Mouse (Mus musculus) left cerebral cortex, postnatal 10 days (tissue): Measurements from ENCODE around the gene Rslcan18. TPM values are rescaled to one million over a fixed set of nuclear protein-coding genes. Genes with fewer than 3 reads are reported as not detected.

Source experiments
- DNase-seq, 2 experiments: peaks; one replicate each; pipeline ENCODE4 v3.0.0; 2021 to 2022; ENCODE audit warnings: low spot score in 2 of 2, mixed read lengths in 1 of 2; ENCODE audit errors: extremely low spot score in 1 of 2
- intact Hi-C: fragments of 180-260 bp; cut with DNase I; formaldehyde crosslinking; loops from one replicate; pipeline ENCODE4 v1.15.1; 2025
- total RNA-seq, 2 experiments: library from RNA; stranded (reverse); gene quantifications; 2 replicates each; pipeline ENCODE4 v1.2.3; 2021

The Rslcan18 gene
- total RNA-seq, 2 experiments from 2014 or later = not detected

DNA sequence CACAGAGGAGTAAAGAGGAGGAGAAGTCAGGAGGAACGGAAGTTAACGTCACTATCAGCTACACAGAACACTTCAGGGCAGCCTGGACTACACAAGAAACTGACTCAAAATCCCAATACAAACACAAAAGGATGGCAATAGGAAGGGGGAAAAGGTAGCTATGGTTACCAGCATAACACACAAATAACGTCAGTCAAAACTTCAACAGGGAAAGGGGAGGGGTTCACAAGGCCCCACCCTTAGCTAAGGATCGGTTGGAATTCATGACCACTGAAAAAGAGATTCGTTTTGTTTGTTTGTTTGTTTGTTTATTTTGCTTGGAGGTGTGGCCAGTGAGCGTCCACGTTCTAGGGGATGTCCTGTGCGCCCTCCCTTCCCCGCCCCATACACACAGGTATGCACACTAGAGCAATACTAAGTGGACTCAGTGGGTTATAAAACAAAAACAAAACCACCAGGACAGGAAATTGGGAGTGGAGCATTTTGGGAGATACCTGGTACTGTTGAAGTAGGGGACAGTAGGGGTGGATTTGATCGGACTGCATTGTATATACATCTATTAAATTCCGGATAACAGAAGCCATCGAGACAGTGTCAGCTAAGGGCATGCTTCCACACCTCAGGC is 55.8 kb downstream of the Rslcan18 start:
- intact Hi-C loops = no loop called here
- no peak for DNase-seq

Other genes with a start within 250 kb of the Rslcan18 start
- gene Gm10767, start 211.3 kb downstream of the Rslcan18 start, total RNA-seq = 1 to 10 TPM; 2.7 to 3.2 TPM
- 1 to 10 TPM; 5.5 to 6.1 TPM for gene Zfp712, start 55.1 kb downstream of the Rslcan18 start, total RNA-seq
- 1 to 10 TPM; 3.0 TPM for gene Zfp708, start 18.3 kb downstream of the Rslcan18 start, total RNA-seq
- 1 to 10 TPM; 1.2 to 1.7 TPM for gene Gm28557, start 7.7 kb downstream of the Rslcan18 start, total RNA-seq
- 10 to 100 TPM in 1 of 2 experiments, 1 to 10 TPM in 1; 9.2 to 11.4 TPM for gene Zfp759, start 5.4 kb upstream of the Rslcan18 start, total RNA-seq
- gene Rsl1, start 56.9 kb upstream of the Rslcan18 start, total RNA-seq = 1 to 10 TPM; 4.8 to 7.8 TPM
- 1 to 10 TPM; 2.2 to 3.4 TPM for gene Zfp455, start 78.2 kb upstream of the Rslcan18 start, total RNA-seq
- 10 to 100 TPM; 19.8 to 20.5 TPM for gene Zfp458, start 162.2 kb upstream of the Rslcan18 start, total RNA-seq
- 1 to 10 TPM; 3.2 to 3.6 TPM for gene Zfp457, start 190.2 kb upstream of the Rslcan18 start, total RNA-seq
- 1 to 10 TPM; 2.3 to 2.5 TPM for gene Zfp595, start 216.3 kb upstream of the Rslcan18 start, total RNA-seq
- gene Gm28044, start 244.3 kb upstream of the Rslcan18 start, total RNA-seq = not detected
- under 1 TPM; 0.63 to 0.64 TPM for gene Zfp953, start 244.3 kb upstream of the Rslcan18 start, total RNA-seq